8 mouse cellular contexts compared by ENCODE assay signal in the genomic region with DNA sequence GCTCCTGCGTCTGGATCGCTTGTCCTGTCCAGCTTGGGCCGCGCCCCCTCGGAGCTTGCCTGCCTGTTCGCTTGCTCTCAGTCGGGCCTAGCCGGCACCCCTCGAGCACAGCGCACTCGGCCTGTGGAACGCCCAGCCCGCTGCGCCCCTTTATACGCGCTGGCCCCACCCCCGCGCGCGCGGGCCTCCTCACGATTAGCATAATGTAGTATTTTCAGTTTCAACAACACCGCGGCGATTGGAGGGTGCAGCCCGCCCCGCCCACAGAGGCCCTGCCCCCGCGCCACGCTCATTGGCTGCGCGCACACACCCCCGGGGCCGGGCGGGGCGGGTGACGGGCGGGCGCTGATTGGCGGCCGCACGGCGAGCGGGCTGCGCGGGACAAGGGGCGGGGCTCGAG. TPM values are rescaled to one million over a fixed set of nuclear protein-coding genes. Genes with fewer than 3 reads are reported as not detected.
DNase-seq lines count a peak whose midpoint lies in the region; ATAC-seq and TF ChIP-seq lines count a peak whose summit lies in the region.

A gene (minus strand): TSS at position 177 of the 400 bp plus-strand sequence.

- WGBS in hindbrain, embryonic 14.5 days = 30% methylated on average over 47 of the region's 48 CpGs

- peak within 1 kb of the TSS; percentile 44 to 45 for H3K4me3 ChIP-seq in ES-E14 (ENCODE audit: insufficient read depth in 1 of 2, low read depth in 1 of 2, low read length in 2 of 2, poor library complexity in 1 of 2, severe bottlenecking in 1 of 2)
- peak within 1 kb of the TSS; percentile 49 for H3K4me3 ChIP-seq in hindbrain, embryonic 14.5 days (replicated peaks; ENCODE audit: low read length)

- no peak within 1 kb of the TSS for H3K27ac ChIP-seq in ES-E14 (ENCODE audit: insufficient read depth, low read depth, low read length, poor library complexity, severe bottlenecking)
- peak within 1 kb of the TSS; percentile 71 for H3K27ac ChIP-seq in hindbrain, embryonic 14.5 days

- H3K9ac ChIP-seq in ES-E14 (ENCODE audit: insufficient read depth, low read depth, low read length, poor library complexity, severe bottlenecking) = peak within 1 kb of the TSS; percentile 46
- peak within 1 kb of the TSS; percentile 60 for H3K9ac ChIP-seq in hindbrain, embryonic 14.5 days

- H3K27me3 ChIP-seq in hindbrain, embryonic 14.5 days (ENCODE audit: control insufficient read depth, insufficient read depth, low read length) = peaks cover 4% of the 10 kb centered on the region; the same call in 1 of the 2 replicates

- peak; percentile 76 for ATAC-seq in common myeloid progenitor, adult 5-6 weeks (replicated peaks; ENCODE audit: low read depth, poor library complexity, severe bottlenecking)
- ATAC-seq in hindbrain, embryonic 14.5 days (ENCODE audit: low FRiP score) = peak; percentile 84

- peak within 1 kb of the TSS; percentile 58 for H3K4me2 ChIP-seq in hindbrain, embryonic 14.5 days (replicated peaks)

- in situ Hi-C loops in ES-E14 (cut with MboI; ENCODE audit: low sequenced_read_pairs in 2 of 2, unreplicated experiment in 2 of 2) = no loop called here

- H3K36me3 ChIP-seq in ES-E14 (ENCODE audit: control insufficient read depth, insufficient read depth, low read length, poor library complexity, severe bottlenecking) = no peaks in the 10 kb centered on the region
- H3K36me3 ChIP-seq in hindbrain, embryonic 14.5 days (replicated peaks; ENCODE audit: control insufficient read depth, insufficient read depth) = no peaks in the 10 kb centered on the region

- peak; percentile 82 for DNase-seq in ES-E14 (ENCODE audit: low read depth, low spot score)
- DNase-seq in gastrocnemius, adult 18-20 months (ENCODE audit: low spot score) = peak; percentile 89
- peak; percentile 87 for DNase-seq in hindbrain, embryonic 14.5 days (ENCODE audit: low spot score)
- peak; percentile 75 to 85 for DNase-seq in layer of hippocampus, postnatal 36 days
- DNase-seq in lung, postnatal 14 days = peak; percentile 89
- peak; percentile 79 for DNase-seq in ovary, postnatal 14 days (ENCODE audit: low spot score)
- peak; percentile 92 for DNase-seq in thymus, postnatal 0 days (ENCODE audit: low spot score)

- peaks cover 0 to 13% of the 10 kb centered on the region in 2 experiments; a peak in 2 of 4 replicates for H3K4me1 ChIP-seq in ES-E14 (ENCODE audit: control insufficient read depth in 2 of 2, insufficient read depth in 2 of 2, low read length in 2 of 2, poor library complexity in 1 of 2)
- peaks cover 14% of the 10 kb centered on the region for H3K4me1 ChIP-seq in hindbrain, embryonic 14.5 days (replicated peaks; ENCODE audit: control insufficient read depth, insufficient read depth, low read length)

- H3K9me3 ChIP-seq in ES-E14 (ENCODE audit: control insufficient read depth, insufficient read depth, low read depth, low read length) = no peaks in the 10 kb centered on the region
- peaks cover 21% of the 10 kb centered on the region; the same call in 1 of the 2 replicates for H3K9me3 ChIP-seq in hindbrain, embryonic 14.5 days (ENCODE audit: control insufficient read depth, low read length)

TF ChIP-seq in ES-E14, 5 proteins besides CTCF, POLR2A, EP300 and RAD21:
- TF ChIP-seq ZNF384 (IDR thresholded peaks at IDR 0.05; ENCODE audit: low read depth, low read length) = no peak
- no peak for TF ChIP-seq MAFK (IDR thresholded peaks at IDR 0.05; ENCODE audit: insufficient read depth, low read depth, low read length)
- no peak for TF ChIP-seq ZC3H11A (IDR thresholded peaks at IDR 0.05; ENCODE audit: borderline replicate concordance, low read depth, low read length)
- no peak for TF ChIP-seq CHD2 (IDR thresholded peaks at IDR 0.05; ENCODE audit: low read depth, low read length)
- TF ChIP-seq HCFC1 (IDR thresholded peaks at IDR 0.05; ENCODE audit: borderline replicate concordance, insufficient read depth, low read length) = no peak

RNA-seq across cellular contexts. Expression of the gene that starts here (rescaled TPM):
- total RNA-seq in ES-E14 (2012; rRNA removed) = 57.9 and 85.6 TPM in 2 replicates
- 1.6 and 2.6 TPM in 2 replicates for total RNA-seq in common myeloid progenitor, adult 5-6 weeks (2017)
- total RNA-seq in gastrocnemius, adult 18-20 months (2021) = 10 to 100 TPM; 18.6 to 21.6 TPM
- 293 and 336 TPM in 2 replicates for polyA plus RNA-seq in hindbrain, embryonic 14.5 days (2014; fragmentation: Nextera tagmentation; extraction: Ambion mirVana)
- 1 to 10 TPM; 3.6 to 6.7 TPM for total RNA-seq in layer of hippocampus, postnatal 36 days (2021)
- polyA plus RNA-seq in thymus, postnatal 0 days (2015; fragmentation: Nextera tagmentation; extraction: Ambion mirVana) = 59.1 and 74.9 TPM in 2 replicates
